Mouse (Mus musculus) gastrocnemius, adult 8-10 months (tissue): ENCODE measurements around the gene Pde3a. TPM values are rescaled to one million over a fixed set of nuclear protein-coding genes. Genes with fewer than 3 reads are reported as not detected.
A peak's percentile ranks its signal among the peaks of the same experiment; 100 is the strongest.

Experiments
- DNase-seq, 2 experiments: peaks; one replicate each; pipeline ENCODE4 v3.0.0; 2022; ENCODE audit warnings: low spot score in 2 of 2
- total RNA-seq, 4 experiments: library from RNA; stranded (reverse); gene quantifications; 2 replicates each; pipeline ENCODE4 v1.2.4; 2022

Gene Pde3a
- total RNA-seq, 4 experiments from 2014 or later = 1.1 to 2.2 (median 1.6) TPM

- peak in 1 of 2 experiments; percentile 4 for DNase-seq
Observed at GRCm38 (mm10) chr6:141488619-141489018, 239.6 kb downstream of the Pde3a start.

GRCm38 (mm10) chr6:141494909-141495308, 245.8 kb downstream of the Pde3a start:
- no peak for DNase-seq

GRCm38 (mm10) chr6:141495634-141496418, 246.8 kb downstream of the Pde3a start:
- DNase-seq = no peak

- DNase-seq = no peak
Observed at GRCm38 (mm10) chr6:141499511-141499910, 250.4 kb downstream of the Pde3a start.

GRCm38 (mm10) chr6:141501171-141501570, 252.1 kb downstream of the Pde3a start:
- no peak for DNase-seq

GRCm38 (mm10) chr6:141522541-141522940, 273.5 kb downstream of the Pde3a start:
- DNase-seq = no peak

- no peak for DNase-seq
Observed at GRCm38 (mm10) chr6:141523747-141524640, 274.9 kb downstream of the Pde3a start, which contains the start of gene Slco1c1. Gene Slco1c1 (plus strand): TSS chr6:141524368.

GRCm38 (mm10) chr6:141525787-141526186, 276.7 kb downstream of the Pde3a start:
- DNase-seq = no peak

- DNase-seq = no peak
Observed at GRCm38 (mm10) chr6:141530865-141531264, 281.8 kb downstream of the Pde3a start.

- DNase-seq = no peak
Observed at GRCm38 (mm10) chr6:141537298-141537697, 288.2 kb downstream of the Pde3a start.

GRCm38 (mm10) chr6:141541136-141541535, 292.1 kb downstream of the Pde3a start:
- no peak for DNase-seq

GRCm38 (mm10) chr6:141543344-141543743, 294.3 kb downstream of the Pde3a start:
- DNase-seq = no peak
